Mouse (Mus musculus): ENCODE data around the gene Hist1h4a.

- peak; percentile 30; the same call in 1 of the 2 replicates for TF ChIP-seq CTCF (conservative IDR thresholded peaks at IDR 0.05; ENCODE audit: insufficient read depth, insufficient read length, low read depth, low read length)
- no peak for TF ChIP-seq POLR2A (IDR thresholded peaks at IDR 0.05; ENCODE audit: low read depth, low read length)
Measured at GRCm38 (mm10) chr13:23732156-23732804, 28.8 kb downstream of the Hist1h4a start.
